Mouse (Mus musculus) lung, postnatal 0 days (tissue): ENCODE measurements around the gene Kcng3. TPM values are rescaled to one million over a fixed set of nuclear protein-coding genes. Genes with fewer than 3 reads are reported as not detected.

Experiments
- ATAC-seq: fragments of 200-750 bp; cut with Nextera tagmentation; 2 replicates; pipeline ENCODE4 v1.8.0; 2017; ENCODE audit warnings: moderate library complexity
- DNase-seq: peaks from one replicate; pipeline ENCODE4 v3.0.0-alpha.2; 2016; ENCODE audit warnings: low spot score
- H3K27ac ChIP-seq: fragments of 300-500 bp; sonication (generic); 2 replicates; pipeline ENCODE4 v1.5.1; 2014; ENCODE audit warnings: antibody characterized with exemption, mild to moderate bottlenecking, low read length, mixed read lengths
- H3K27me3 ChIP-seq: fragments of 300-500 bp; sonication (generic); replicated peaks from 2 replicates; pipeline ENCODE4 v1.6.1; 2014; ENCODE audit warnings: low read length, mixed read lengths; ENCODE audit not compliant: insufficient read depth
- H3K36me3 ChIP-seq: fragments of 300-500 bp; sonication (generic); 2 replicates; pipeline ENCODE4 v1.6.1; 2014; ENCODE audit warnings: low read length, mixed read lengths; ENCODE audit not compliant: insufficient read depth
- H3K4me1 ChIP-seq: fragments of 300-500 bp; sonication (generic); 2 replicates; pipeline ENCODE4 v1.6.1; 2014; ENCODE audit warnings: antibody characterized with exemption, low read depth, low read length, mixed read lengths; ENCODE audit not compliant: insufficient read depth
- H3K4me2 ChIP-seq: fragments of 300-500 bp; sonication (generic); replicated peaks from 2 replicates; pipeline ENCODE4 v1.6.1; 2014; ENCODE audit warnings: low read depth, mild to moderate bottlenecking, low read length, moderate library complexity, mixed read lengths
- H3K4me3 ChIP-seq: fragments of 300-500 bp; sonication (generic); 2 replicates; pipeline ENCODE4 v1.5.1; 2014; ENCODE audit warnings: low read depth, low read length
- H3K9ac ChIP-seq: fragments of 300-500 bp; sonication (generic); replicated peaks from 2 replicates; pipeline ENCODE4 v1.6.1; 2014; ENCODE audit warnings: low read depth, mild to moderate bottlenecking
- H3K9me3 ChIP-seq: fragments of 300-500 bp; sonication (generic); 2 replicates; pipeline ENCODE4 v1.6.1; 2016; ENCODE audit warnings: low read length, mixed read lengths
- CTCF ChIP-seq: IDR thresholded peaks from 2 replicates; pipeline ENCODE4 v1.5.1; 2016; ENCODE audit warnings: antibody characterized with exemption, mild to moderate bottlenecking
- EP300 ChIP-seq: IDR thresholded peaks from 2 replicates; pipeline ENCODE4 v1.6.1; 2016; ENCODE audit warnings: antibody characterized with exemption, mild to moderate bottlenecking, control low read depth
- WGBS: fragments of 180-500 bp; shearing (Covaris S2); extraction: QIAGEN DNeasy Blood & Tissue Kit; methylation state at CpG from one replicate; pipeline ENCODE4 v1.1.7; 2014; 5-methylcytosine and 5-hydroxymethylcytosine counted together
- polyA plus RNA-seq: library from polyadenylated mRNA; unstranded; fragments of >200 nt; fragmentation: Nextera tagmentation; extraction: Ambion mirVana; gene quantifications from 2 replicates; pipeline ENCODE4 v1.2.1, GENCODE M21; 2015

Kcng3 gene
- not detected in 2 replicates for polyA plus RNA-seq

GRCm38 (mm10) chr17:83631783-83632652, at the start of gene Kcng3:
TSS of gene Kcng3 (minus strand) at chr17:83631895.
- whole genome bisulfite sequencing, result 2% methylated on average over 49 of the region's 86 CpGs

DNA sequence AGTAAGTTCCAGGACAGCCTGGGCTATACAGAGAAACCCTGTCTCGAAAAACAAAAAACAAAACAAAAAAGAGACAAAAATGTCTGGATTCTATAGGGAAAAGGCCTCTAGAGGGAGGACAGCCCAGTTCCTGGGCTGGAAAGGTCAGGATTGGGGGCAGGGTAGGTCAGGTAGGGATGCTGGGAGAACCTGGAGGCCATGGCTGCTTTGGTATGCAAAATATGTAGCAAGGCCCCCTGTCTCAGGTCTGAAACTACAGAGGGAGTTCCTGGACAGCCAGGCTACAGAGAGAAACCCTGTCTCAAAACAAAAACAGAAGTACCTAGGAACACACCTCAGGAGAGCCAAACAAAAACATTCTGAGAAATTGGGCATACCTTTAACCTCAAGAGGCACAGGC, 45.7 kb upstream of the Kcng3 start:
- Histone ChIP-seq H3K36me3 (no peaks in the 10 kb centered on the region), H3K9ac (no peak overlapping the region), H3K27ac (no peak overlapping the region), H3K4me1 (no peaks in the 10 kb centered on the region), H3K4me2 (no peak overlapping the region), H3K27me3 (no peaks in the 10 kb centered on the region), H3K4me3 (no peak overlapping the region), H3K9me3 (no peaks in the 10 kb centered on the region)
- ATAC-seq, result no peak
- DNase-seq, result no peak
- 76% methylated on average over 1 of the region's 1 CpGs for WGBS
- TF ChIP-seq CTCF, result no peak
- no peak for TF ChIP-seq EP300

More at GRCm38 (mm10) chr17:83631783-83632652, at the start of gene Kcng3:
- Histone ChIP-seq H3K4me2 (peak within 1 kb of the TSS; percentile 89), H3K9me3 (no peaks in the 10 kb centered on the region), H3K27ac (no peak within 1 kb of the TSS), H3K9ac (no peak within 1 kb of the TSS), H3K36me3 (no peaks in the 10 kb centered on the region), H3K4me3 (peak within 1 kb of the TSS; percentile 58), H3K4me1 (peaks cover 10% of the 10 kb centered on the region), H3K27me3 (peaks cover 38% of the 10 kb centered on the region)
- no peak for TF ChIP-seq CTCF
- TF ChIP-seq EP300, result no peak
- DNase-seq (peak; percentile 54), ATAC-seq (peak; percentile 64)

- Histone ChIP-seq H3K9me3 (no peaks in the 10 kb centered on the region), H3K4me3 (no peak overlapping the region), H3K4me1 (no peaks in the 10 kb centered on the region), H3K4me2 (no peak overlapping the region), H3K9ac (no peak overlapping the region), H3K27me3 (no peaks in the 10 kb centered on the region), H3K36me3 (no peaks in the 10 kb centered on the region), H3K27ac (no peak overlapping the region)
- WGBS, result 88% methylated on average over 4 of the region's 4 CpGs
- ATAC-seq, result no peak
- no peak for DNase-seq
- TF ChIP-seq CTCF (no peak), EP300 (no peak)
These were observed 41.0 kb upstream of the Kcng3 start for GRCm38 (mm10) chr17:83672685-83673084.

DNA sequence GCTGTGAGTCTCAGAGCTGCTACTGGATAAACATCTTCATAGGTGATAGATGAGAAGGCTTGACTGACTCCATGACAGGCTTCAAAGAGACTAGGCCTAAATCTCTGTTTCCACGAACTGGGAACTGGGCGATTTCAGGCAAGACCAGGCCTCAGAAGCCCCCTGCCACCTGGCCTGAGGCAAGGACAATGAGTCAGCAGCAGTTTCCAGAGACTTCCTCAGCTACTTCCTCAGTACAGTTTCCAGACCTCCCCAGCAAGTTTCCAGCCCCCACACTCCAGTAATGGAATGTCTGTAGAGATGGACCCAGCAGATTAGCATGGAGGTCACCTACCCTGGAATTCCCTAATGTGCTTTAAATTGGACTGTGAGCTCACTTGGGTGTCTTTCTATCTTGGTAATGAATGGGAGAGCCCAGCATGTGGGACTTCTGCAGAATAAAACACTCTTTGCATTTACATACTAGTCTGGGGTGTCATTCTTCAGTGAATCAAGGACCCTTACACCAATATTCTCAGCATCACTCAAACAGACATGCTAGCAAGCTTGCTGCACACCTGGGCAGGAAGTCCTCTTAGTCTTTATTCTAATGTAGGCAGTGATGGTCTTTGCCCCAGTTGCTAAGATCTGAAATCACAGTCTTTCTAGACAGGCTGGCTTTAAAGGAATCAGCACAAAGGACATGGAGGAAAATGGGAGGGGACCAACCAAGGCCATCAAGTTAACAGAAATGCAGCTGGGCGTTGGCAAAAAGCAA, 36.4 kb upstream of the Kcng3 start:
- no peak overlapping the region for H3K4me3 ChIP-seq
- H3K9ac ChIP-seq, result no peak overlapping the region
- H3K27ac ChIP-seq, result no peak overlapping the region
- no peak for DNase-seq
- no peaks in the 10 kb centered on the region for H3K36me3 ChIP-seq
- ATAC-seq, result no peak
- no peaks in the 10 kb centered on the region for H3K9me3 ChIP-seq
- H3K4me2 ChIP-seq, result no peak overlapping the region
- H3K4me1 ChIP-seq, result no peaks in the 10 kb centered on the region
- WGBS, result 63% methylated on average over 3 of the region's 3 CpGs
- TF ChIP-seq CTCF (no peak), EP300 (no peak)
- no peaks in the 10 kb centered on the region for H3K27me3 ChIP-seq

DNA sequence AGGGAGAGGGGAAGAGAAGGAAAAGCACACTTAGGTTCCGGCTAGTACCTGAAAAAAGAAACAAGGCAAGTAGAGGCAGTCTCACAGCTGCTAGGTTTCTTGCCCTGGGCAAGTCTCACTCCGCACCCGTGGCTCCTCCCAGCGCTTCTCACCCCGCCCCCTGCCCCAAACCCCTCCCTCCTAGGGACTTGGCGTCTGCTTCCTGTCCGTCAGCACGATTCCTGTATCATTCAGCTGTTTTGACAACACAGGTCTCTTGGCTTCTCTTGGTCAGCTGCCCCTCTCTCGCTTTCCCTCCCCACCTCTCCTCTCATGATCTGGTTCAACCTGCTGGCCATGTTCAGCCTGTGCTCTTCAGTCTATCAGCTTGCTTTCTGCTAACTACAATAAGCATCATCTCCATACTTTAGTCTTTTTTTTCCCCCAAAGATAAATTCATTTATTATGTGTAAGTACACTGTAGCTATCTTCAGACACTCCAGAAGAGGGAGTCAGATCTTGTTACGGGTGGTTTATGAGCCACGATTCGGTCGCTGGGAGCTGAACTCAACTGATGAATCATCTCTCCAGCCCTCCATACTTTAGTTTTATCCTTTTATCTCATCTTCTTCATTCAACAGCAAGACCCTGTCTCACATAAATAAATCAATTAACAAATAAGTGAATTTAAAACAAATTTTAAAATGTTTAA, 35.0 kb upstream of the Kcng3 start:
- Histone ChIP-seq H3K36me3 (no peaks in the 10 kb centered on the region), H3K4me3 (no peak overlapping the region), H3K27me3 (no peaks in the 10 kb centered on the region), H3K27ac (no peak overlapping the region), H3K9ac (no peak overlapping the region), H3K9me3 (no peaks in the 10 kb centered on the region), H3K4me1 (no peaks in the 10 kb centered on the region), H3K4me2 (peak overlapping the region; percentile 11; the same call in 1 of the 2 replicates)
- no peak for TF ChIP-seq EP300
- TF ChIP-seq CTCF, result no peak
- 61% methylated on average over 13 of the region's 13 CpGs for WGBS
- DNase-seq (peak; percentile 30), ATAC-seq (no peak; the same call in 1 of the 2 replicates)

DNA sequence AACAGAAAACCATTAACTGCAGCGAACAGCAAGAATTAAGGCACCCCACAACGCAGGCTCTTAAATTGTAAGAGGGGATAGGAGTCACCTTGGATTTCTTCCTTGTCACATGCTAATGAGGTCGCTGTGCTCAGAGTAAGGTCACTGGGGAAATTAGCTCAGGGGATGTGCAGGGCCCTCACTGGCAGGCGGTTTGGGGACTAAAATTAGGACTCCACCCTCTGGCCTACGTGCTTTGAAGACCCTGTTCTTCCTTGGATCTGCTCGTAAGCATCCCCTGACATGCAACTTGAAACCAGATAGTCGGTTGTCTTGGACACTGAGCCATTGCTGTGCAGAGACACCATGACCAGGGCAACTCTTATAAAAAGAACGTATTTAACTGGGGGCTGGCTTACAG, 33.1 kb upstream of the Kcng3 start:
- H3K9ac ChIP-seq, result no peak overlapping the region

More for the DNA sequence above, 33.1 kb upstream of the Kcng3 start:
- Histone ChIP-seq H3K27ac (no peak overlapping the region), H3K4me3 (no peak overlapping the region), H3K27me3 (no peaks in the 10 kb centered on the region), H3K36me3 (no peaks in the 10 kb centered on the region), H3K4me2 (no peak overlapping the region), H3K4me1 (no peaks in the 10 kb centered on the region), H3K9me3 (no peaks in the 10 kb centered on the region)
- 57% methylated on average over 8 of the region's 8 CpGs for WGBS
- ATAC-seq (no peak), DNase-seq (no peak)
- TF ChIP-seq CTCF (no peak), EP300 (no peak)
